Mouse (Mus musculus): ENCODE results near the gene Ubxn11.
A peak's percentile ranks its signal among the peaks of the same experiment; 100 is the strongest.
"Not testable (repeated sequence)": the region's sequence is repeated elsewhere in the genome, so short reads cannot be mapped to it uniquely, and the experiment has no call there.

Ubxn11 gene

GRCm38 (mm10) chr4:134144297-134144696 lies 41.9 kb downstream of the Ubxn11 start:
- DNase-seq (ENCODE audit: low spot score) = not testable (repeated sequence)

DNA sequence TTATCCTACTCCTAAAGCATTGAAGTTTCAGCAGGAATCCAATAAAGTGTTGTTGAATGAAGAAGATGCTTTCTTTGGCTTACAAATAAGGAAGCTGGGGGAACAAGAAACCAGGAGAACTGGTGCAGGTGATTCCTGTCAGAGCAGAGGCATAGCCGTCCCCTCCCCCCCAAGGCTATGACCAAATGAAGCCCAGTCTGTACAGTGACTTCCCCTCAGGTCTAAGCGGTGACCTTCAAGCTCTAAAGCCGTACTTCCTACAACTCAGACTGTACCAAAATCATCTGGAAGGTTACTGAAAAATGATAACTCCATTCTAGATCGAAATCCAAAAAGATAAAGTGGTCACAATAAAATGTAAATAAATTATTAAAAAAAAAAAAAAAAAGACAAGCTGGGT lies 47.0 kb downstream of the Ubxn11 start:
- DNase-seq (ENCODE audit: low spot score) = no peak

DNA sequence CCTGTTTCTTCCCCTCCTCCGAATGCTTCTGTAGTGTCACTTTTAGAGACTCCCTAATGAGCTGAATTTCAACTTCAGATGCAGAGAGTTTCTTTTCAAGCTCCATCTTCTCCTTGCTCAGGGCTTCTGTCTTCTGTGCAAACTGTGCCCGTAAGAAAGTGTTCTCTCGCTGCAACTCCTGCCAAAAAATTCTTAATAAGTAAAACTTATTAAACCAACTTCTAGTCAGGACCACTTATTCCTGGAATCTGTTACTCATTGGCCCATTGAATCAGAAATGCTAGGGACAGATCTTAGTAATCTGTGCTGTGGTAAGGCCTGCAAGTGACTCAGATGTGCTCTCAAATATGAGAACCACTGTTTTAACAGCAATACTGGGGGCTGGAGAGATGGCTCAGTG lies 49.7 kb downstream of the Ubxn11 start:
- DNase-seq (ENCODE audit: low spot score) = no peak

DNA sequence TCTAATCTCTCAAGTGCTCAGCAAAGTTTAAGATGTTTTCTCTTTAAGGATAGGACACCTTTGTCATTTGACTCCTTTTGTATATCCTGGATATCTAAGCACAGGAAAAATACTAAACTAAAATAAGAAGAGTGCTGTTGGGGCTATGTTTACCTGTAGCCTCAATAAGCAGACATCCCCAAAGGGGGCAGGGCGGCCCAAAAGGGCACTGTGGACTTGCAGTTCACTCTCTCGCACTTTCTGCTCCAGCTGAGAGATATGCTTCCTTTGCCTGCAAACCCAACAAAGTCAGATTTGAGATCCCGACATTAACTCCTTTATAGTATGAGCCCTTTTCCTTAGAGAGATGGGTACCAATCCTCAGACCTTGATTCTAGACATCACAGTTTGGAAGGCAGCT lies 51.3 kb downstream of the Ubxn11 start:
- no peak for DNase-seq (ENCODE audit: low spot score)

GRCm38 (mm10) chr4:134154354-134154753 lies 52.0 kb downstream of the Ubxn11 start:
- no peak for DNase-seq (ENCODE audit: low spot score)

GRCm38 (mm10) chr4:134155531-134155930 lies 53.2 kb downstream of the Ubxn11 start:
- DNase-seq (ENCODE audit: low spot score) = no peak

GRCm38 (mm10) chr4:134155961-134156465 lies 53.6 kb downstream of the Ubxn11 start:
- no peak for DNase-seq (ENCODE audit: low spot score)

- DNase-seq (ENCODE audit: low spot score) = peak; percentile 32
These were observed 54.4 kb downstream of the Ubxn11 start for GRCm38 (mm10) chr4:134156744-134157143.

- no peak for DNase-seq (ENCODE audit: low spot score)
These were observed 55.2 kb downstream of the Ubxn11 start for GRCm38 (mm10) chr4:134157558-134157957.

GRCm38 (mm10) chr4:134158774-134159173 lies 56.4 kb downstream of the Ubxn11 start:
- DNase-seq (ENCODE audit: low spot score) = no peak

DNA sequence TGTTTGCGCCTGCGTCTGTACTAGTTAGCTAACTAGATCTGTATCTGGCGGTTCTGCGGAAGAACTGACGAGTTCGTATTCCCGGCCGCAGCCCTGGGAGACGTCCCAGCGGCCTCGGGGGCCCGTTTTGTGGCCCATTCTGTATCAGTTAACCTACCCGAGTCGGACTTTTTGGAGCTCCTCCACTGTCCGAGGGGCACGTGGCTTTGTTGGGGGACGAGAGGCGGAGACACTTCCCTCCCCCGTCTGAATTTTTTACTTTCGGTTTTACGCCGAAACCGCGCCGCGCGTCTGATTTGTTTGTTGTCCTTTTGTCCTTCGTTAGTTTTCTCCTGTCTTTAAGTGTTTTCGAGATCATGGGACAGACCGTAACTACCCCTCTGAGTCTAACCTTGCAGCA lies 57.7 kb downstream of the Ubxn11 start:
- DNase-seq (ENCODE audit: low spot score) = peak; percentile 51

GRCm38 (mm10) chr4:134164591-134164990 lies 62.2 kb downstream of the Ubxn11 start:
- DNase-seq (ENCODE audit: low spot score) = no peak

GRCm38 (mm10) chr4:134165024-134165423 lies 62.7 kb downstream of the Ubxn11 start:
- DNase-seq (ENCODE audit: low spot score) = no peak

- DNase-seq (ENCODE audit: low spot score) = no peak
These were observed 63.4 kb downstream of the Ubxn11 start for GRCm38 (mm10) chr4:134165548-134166465.

- no peak for DNase-seq (ENCODE audit: low spot score)
These were observed 64.5 kb downstream of the Ubxn11 start for GRCm38 (mm10) chr4:134166906-134167305.

DNA sequence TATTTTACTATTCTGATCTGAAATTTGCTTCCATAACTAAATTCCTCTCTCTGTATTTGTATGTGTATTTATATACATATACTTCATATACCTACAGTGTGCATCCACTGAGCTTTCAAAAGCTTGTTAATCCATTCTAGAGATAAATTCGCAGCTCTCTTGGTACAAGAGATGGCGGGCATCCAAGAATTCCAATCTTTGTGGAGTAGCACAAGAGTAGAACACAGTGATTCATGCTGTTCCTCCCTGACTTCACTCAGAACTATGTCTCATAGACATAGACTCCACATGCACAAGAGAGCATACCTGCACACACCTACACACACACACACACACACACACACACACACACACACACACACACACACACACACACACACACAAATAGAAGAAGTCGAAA lies 70.0 kb downstream of the Ubxn11 start:
- no peak for DNase-seq (ENCODE audit: low spot score)
